Mouse (Mus musculus) heart, embryonic 10.5 days (tissue): ENCODE data around the gene Gm21992. TPM values are rescaled to one million over a fixed set of nuclear protein-coding genes. Genes with fewer than 3 reads are reported as not detected.

Source experiments
- DNase-seq: peaks from one replicate; pipeline ENCODE4 v3.0.0-alpha.2; 2017; ENCODE audit warnings: low spot score
- H3K27ac ChIP-seq: fragments of 300-500 bp; sonication (generic); 2 replicates; pipeline ENCODE4 v1.5.1; 2016; ENCODE audit warnings: mild to moderate bottlenecking
- H3K27me3 ChIP-seq: fragments of 300-500 bp; sonication (generic); 2 replicates; pipeline ENCODE4 v1.6.1; 2016; ENCODE audit warnings: mild to moderate bottlenecking; ENCODE audit not compliant: poor library complexity, insufficient read depth, severe bottlenecking
- H3K36me3 ChIP-seq: fragments of 300-500 bp; sonication (generic); 2 replicates; pipeline ENCODE4 v1.6.1; 2016; ENCODE audit warnings: mild to moderate bottlenecking, moderate library complexity
- H3K4me1 ChIP-seq: fragments of 300-500 bp; sonication (generic); 2 replicates; pipeline ENCODE4 v1.6.1; 2016; ENCODE audit warnings: mild to moderate bottlenecking
- H3K4me3 ChIP-seq: fragments of 300-500 bp; sonication (generic); 2 replicates; pipeline ENCODE4 v1.5.1; 2016; ENCODE audit warnings: mild to moderate bottlenecking, moderate library complexity
- H3K9me3 ChIP-seq: fragments of 300-500 bp; sonication (generic); 2 replicates; pipeline ENCODE4 v1.6.1; 2016; ENCODE audit warnings: mild to moderate bottlenecking, moderate library complexity
- WGBS: fragments of 180-500 bp; shearing (Covaris S2); methylation state at CpG from one replicate; pipeline ENCODE4 v1.1.7; 2016; 5-methylcytosine and 5-hydroxymethylcytosine counted together
- polyA plus RNA-seq: library from polyadenylated mRNA; unstranded; fragments of >200 nt; fragmentation: Nextera tagmentation; extraction: Ambion mirVana; gene quantifications from 2 replicates; pipeline ENCODE4 v1.2.1, GENCODE M21; 2016

Gm21992 gene
- polyA plus RNA-seq, 1 experiment from 2014 or later: 21.5 TPM

GRCm38 (mm10) chr19:4713886-4714285, 97.5 kb downstream of the Gm21992 start:
- H3K4me1 ChIP-seq: peaks cover 23% of the 10 kb centered on the region; the same call in 1 of the 2 replicates
- H3K27me3 ChIP-seq: peaks cover 98% of the 10 kb centered on the region
- no peaks in the 10 kb centered on the region for H3K36me3 ChIP-seq
- WGBS: 67% methylated on average over 3 of the region's 3 CpGs
- no peak overlapping the region for H3K27ac ChIP-seq
- H3K4me3 ChIP-seq: no peak overlapping the region
- no peak for DNase-seq
- no peaks in the 10 kb centered on the region for H3K9me3 ChIP-seq

- WGBS: 39% methylated on average over 13 of the region's 13 CpGs
- Histone ChIP-seq H3K4me3 (peak overlapping the region; percentile 70), H3K36me3 (no peaks in the 10 kb centered on the region), H3K4me1 (peaks cover 19% of the 10 kb centered on the region; the same call in 1 of the 2 replicates), H3K9me3 (no peaks in the 10 kb centered on the region), H3K27me3 (peaks cover 94% of the 10 kb centered on the region), H3K27ac (no peak overlapping the region)
- DNase-seq: no peak
These were observed 98.5 kb downstream of the Gm21992 start for GRCm38 (mm10) chr19:4712781-4713526.

GRCm38 (mm10) chr19:4712156-4712780, 99.1 kb downstream of the Gm21992 start:
- peaks cover 90% of the 10 kb centered on the region for H3K27me3 ChIP-seq
- H3K4me3 ChIP-seq: peak overlapping the region; percentile 70
- H3K4me1 ChIP-seq: peaks cover 19% of the 10 kb centered on the region; the same call in 1 of the 2 replicates
- H3K9me3 ChIP-seq: no peaks in the 10 kb centered on the region
- peak; percentile 74 for DNase-seq
- H3K36me3 ChIP-seq: no peaks in the 10 kb centered on the region
- H3K27ac ChIP-seq: peak overlapping the region; percentile 72
- WGBS: under 1% methylated on average over 58 of the region's 60 CpGs

DNA sequence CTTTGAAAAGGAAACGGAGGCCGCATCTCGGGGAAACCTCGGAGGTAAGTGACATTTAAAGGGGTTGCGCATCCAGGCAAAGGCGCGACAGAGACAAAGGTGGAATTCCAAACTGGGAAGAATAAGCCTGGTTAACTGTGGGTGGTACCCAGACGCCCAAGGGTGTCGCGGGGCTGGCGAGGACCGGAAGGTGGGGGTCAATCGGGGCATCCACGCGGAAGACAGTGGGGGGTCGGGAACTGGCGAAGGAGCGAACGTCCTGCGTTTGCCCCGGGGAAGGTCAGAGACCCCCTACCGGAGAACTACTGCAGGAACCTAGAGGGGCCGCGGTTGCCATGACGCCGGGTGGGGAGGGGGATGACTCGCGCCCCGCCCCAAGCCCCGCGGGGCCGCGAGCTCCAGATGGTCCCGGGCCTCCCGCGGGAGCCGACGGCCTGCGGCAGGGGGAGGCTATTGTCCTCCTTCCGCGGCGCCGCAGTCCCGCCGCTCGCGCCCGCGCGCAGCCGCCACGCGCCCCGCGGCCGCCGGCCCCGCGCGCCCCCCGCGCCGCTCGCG, 99.7 kb downstream of the Gm21992 start:
- Histone ChIP-seq H3K36me3 (no peaks in the 10 kb centered on the region), H3K4me1 (peaks cover 19% of the 10 kb centered on the region; the same call in 1 of the 2 replicates), H3K9me3 (no peaks in the 10 kb centered on the region), H3K27ac (peak overlapping the region; percentile 72; the same call in 1 of the 2 replicates), H3K4me3 (peak overlapping the region; percentile 70), H3K27me3 (peaks cover 85% of the 10 kb centered on the region)
- under 1% methylated on average over 40 of the region's 65 CpGs for WGBS
- DNase-seq: peak; percentile 65

DNA sequence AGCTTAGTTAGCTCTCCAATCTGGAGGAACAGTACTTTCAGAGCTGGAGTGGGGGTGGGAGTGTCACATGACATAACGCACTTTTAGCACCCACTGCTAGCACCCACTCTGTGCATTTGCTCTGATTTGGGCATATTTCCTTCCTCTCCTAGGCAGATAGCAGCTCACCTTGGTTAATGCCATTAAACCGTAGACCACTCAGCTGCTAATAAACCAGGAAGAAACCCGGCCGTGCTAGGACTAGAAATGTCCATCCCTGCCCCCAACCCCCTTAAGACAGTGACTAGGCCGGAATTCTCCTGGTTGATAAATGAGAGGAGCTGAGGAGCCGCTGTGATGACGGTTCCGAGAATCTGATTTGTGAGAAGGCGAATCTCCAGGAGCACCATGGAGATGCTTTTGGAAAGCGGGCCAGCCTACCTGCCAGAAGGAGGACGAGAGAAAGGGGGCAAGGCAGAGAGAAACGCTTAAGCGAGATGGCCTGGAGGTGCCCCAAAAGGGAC, 100.3 kb downstream of the Gm21992 start, which contains the start of gene Sptbn2:
Gene Sptbn2, plus strand, starts transcription at position 70 of the 503 bp plus-strand sequence.
- Histone ChIP-seq H3K9me3 (no peaks in the 10 kb centered on the region), H3K36me3 (no peaks in the 10 kb centered on the region), H3K27ac (peak within 1 kb of the TSS; percentile 72; the same call in 1 of the 2 replicates), H3K4me1 (peaks cover 19% of the 10 kb centered on the region; the same call in 1 of the 2 replicates), H3K27me3 (peaks cover 80% of the 10 kb centered on the region), H3K4me3 (peak within 1 kb of the TSS; percentile 70)
- WGBS: 12% methylated on average over 13 of the region's 13 CpGs
- DNase-seq: no peak

GRCm38 (mm10) chr19:4708765-4709164, 102.6 kb downstream of the Gm21992 start:
- peaks cover 19% of the 10 kb centered on the region; the same call in 1 of the 2 replicates for H3K4me1 ChIP-seq
- no peak for DNase-seq
- no peaks in the 10 kb centered on the region for H3K9me3 ChIP-seq
- no peaks in the 10 kb centered on the region for H3K36me3 ChIP-seq
- WGBS: 74% methylated on average over 10 of the region's 10 CpGs
- no peak overlapping the region for H3K4me3 ChIP-seq
- no peak overlapping the region for H3K27ac ChIP-seq
- peaks cover 66% of the 10 kb centered on the region for H3K27me3 ChIP-seq

- 57% methylated on average over 7 of the region's 7 CpGs for WGBS
- H3K27ac ChIP-seq: no peak overlapping the region
- H3K4me3 ChIP-seq: no peak overlapping the region
- no peaks in the 10 kb centered on the region for H3K36me3 ChIP-seq
- peaks cover 75% of the 10 kb centered on the region for H3K27me3 ChIP-seq
- DNase-seq: no peak
- H3K4me1 ChIP-seq: peaks cover 11% of the 10 kb centered on the region
- H3K9me3 ChIP-seq: no peaks in the 10 kb centered on the region
These were observed 110.2 kb downstream of the Gm21992 start for GRCm38 (mm10) chr19:4701221-4701620.

- WGBS: 69% methylated on average over 8 of the region's 8 CpGs
- Histone ChIP-seq H3K36me3 (no peaks in the 10 kb centered on the region), H3K4me3 (no peak overlapping the region), H3K9me3 (no peaks in the 10 kb centered on the region), H3K4me1 (peaks cover 11% of the 10 kb centered on the region), H3K27me3 (peaks cover 75% of the 10 kb centered on the region), H3K27ac (no peak overlapping the region)
- no peak for DNase-seq
These were observed 110.8 kb downstream of the Gm21992 start for GRCm38 (mm10) chr19:4700656-4701055.

DNA sequence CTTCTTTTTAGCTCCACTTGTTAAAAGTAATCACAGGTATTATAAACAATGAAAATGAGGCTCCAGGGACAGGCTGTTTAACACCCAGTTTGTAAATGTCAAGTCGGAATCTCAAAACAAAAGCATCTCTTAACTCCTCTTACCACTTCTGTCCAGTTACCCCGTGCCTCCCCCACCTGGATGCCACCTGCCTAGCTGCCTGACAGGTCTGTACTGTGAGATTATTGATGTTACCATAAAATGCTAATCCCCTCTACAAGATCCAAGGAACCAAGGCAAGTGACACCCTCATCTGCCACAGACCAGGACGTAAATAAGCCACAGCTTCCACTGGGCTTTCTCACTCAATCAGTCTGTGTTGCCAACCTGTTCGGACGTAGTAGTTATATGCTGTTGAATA, 111.6 kb downstream of the Gm21992 start:
- no peaks in the 10 kb centered on the region for H3K9me3 ChIP-seq
- 74% methylated on average over 5 of the region's 5 CpGs for WGBS

DNA sequence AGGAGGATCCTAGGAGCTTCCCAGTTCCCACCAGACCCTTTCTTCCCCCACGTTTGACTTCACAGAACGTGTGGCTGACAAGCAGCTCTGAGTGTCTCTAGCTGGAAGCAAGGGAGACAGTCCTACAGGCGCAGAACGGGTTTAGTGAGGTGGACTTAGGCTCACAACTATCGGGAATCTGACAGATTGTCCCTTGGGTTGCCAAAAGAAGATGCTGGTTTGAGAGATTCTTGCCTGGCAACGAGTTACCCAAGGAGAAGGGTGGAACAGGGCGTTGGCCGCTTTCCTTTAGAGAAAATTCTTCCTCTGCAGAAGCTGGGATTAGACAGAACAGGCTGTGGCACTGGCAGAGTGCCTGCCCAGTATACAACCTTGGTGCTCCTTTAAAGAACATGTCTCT, 112.6 kb downstream of the Gm21992 start:
- peaks cover 11% of the 10 kb centered on the region for H3K4me1 ChIP-seq
- H3K4me3 ChIP-seq: peak overlapping the region; percentile 68; the same call in 1 of the 2 replicates
- H3K27me3 ChIP-seq: peaks cover 75% of the 10 kb centered on the region
- H3K9me3 ChIP-seq: no peaks in the 10 kb centered on the region
- no peak for DNase-seq
- H3K27ac ChIP-seq: no peak overlapping the region
- no peaks in the 10 kb centered on the region for H3K36me3 ChIP-seq
- 27% methylated on average over 8 of the region's 8 CpGs for WGBS

More for the DNA sequence above, 111.6 kb downstream of the Gm21992 start:
- H3K27me3 ChIP-seq: peaks cover 75% of the 10 kb centered on the region
- no peak overlapping the region for H3K27ac ChIP-seq
- no peak overlapping the region for H3K4me3 ChIP-seq
- H3K36me3 ChIP-seq: no peaks in the 10 kb centered on the region
- H3K4me1 ChIP-seq: peaks cover 11% of the 10 kb centered on the region
- no peak for DNase-seq

DNA sequence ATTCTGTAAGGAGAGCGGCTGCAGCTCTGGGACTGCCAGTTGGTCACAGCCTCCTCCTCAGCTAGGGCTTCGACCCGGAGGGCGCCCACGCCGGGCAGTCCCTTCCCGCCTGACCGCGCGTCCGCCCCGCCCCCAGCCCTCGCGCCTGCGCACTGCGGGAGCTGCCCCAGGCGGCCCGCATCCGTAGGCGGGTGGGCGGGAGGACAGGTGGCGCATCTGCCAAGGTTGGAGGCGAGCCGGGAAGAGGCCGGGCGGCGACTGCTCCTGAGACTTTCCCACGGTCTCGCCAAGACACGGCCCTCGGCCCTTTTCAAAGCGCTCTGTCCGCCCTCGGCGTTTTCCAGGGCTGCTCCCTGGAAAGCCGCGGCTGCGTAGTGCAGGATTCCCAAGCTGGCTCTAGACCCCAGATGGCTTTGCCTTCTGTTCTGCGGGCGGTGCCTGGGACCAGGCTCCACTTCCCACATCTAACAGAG, 113.2 kb downstream of the Gm21992 start, which contains the start of gene Gm960:
Gene Gm960, minus strand, starts transcription at position 464 of the 473 bp plus-strand sequence.
- peaks cover 11% of the 10 kb centered on the region for H3K4me1 ChIP-seq
- H3K9me3 ChIP-seq: no peaks in the 10 kb centered on the region
- no peaks in the 10 kb centered on the region for H3K36me3 ChIP-seq
- H3K4me3 ChIP-seq: peak within 1 kb of the TSS; percentile 68
- DNase-seq: no peak
- peak within 1 kb of the TSS; percentile 65; the same call in 1 of the 2 replicates for H3K27ac ChIP-seq
- 1% methylated on average over 40 of the region's 40 CpGs for WGBS
- H3K27me3 ChIP-seq: peaks cover 69% of the 10 kb centered on the region

DNA sequence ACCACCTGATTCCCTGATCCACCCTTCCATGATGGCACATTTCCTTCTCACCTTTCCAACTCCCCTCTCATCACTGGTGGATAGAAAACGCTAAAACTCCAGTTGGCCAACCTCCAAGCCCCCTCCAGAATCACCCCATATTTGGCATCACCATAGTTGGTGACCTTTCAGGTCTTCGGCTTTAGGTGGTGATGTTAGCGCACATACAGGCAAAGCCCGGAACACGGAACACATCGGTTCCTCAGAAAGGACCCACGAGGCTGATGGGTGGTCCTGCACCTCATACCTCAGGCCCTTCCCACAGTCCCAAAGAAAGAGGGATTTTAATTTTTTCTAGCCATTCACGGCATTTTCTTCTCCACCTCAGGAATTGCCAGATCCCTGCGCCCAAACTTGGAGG, 113.7 kb downstream of the Gm21992 start:
- H3K4me3 ChIP-seq: peak overlapping the region; percentile 68

More for the DNA sequence above, 113.7 kb downstream of the Gm21992 start:
- no peaks in the 10 kb centered on the region for H3K36me3 ChIP-seq
- peaks cover 11% of the 10 kb centered on the region for H3K4me1 ChIP-seq
- peaks cover 69% of the 10 kb centered on the region for H3K27me3 ChIP-seq
- H3K9me3 ChIP-seq: no peaks in the 10 kb centered on the region
- DNase-seq: no peak
- 73% methylated on average over 9 of the region's 9 CpGs for WGBS
- no peak overlapping the region for H3K27ac ChIP-seq
